Mouse (Mus musculus) lung, postnatal 25 days (tissue): Measurements from ENCODE around the gene Klhl28.

Experiments used
- DNase-seq: peaks from one replicate; pipeline ENCODE4 v3.0.0; 2022; ENCODE audit warnings: low spot score

The Klhl28 gene

DNA sequence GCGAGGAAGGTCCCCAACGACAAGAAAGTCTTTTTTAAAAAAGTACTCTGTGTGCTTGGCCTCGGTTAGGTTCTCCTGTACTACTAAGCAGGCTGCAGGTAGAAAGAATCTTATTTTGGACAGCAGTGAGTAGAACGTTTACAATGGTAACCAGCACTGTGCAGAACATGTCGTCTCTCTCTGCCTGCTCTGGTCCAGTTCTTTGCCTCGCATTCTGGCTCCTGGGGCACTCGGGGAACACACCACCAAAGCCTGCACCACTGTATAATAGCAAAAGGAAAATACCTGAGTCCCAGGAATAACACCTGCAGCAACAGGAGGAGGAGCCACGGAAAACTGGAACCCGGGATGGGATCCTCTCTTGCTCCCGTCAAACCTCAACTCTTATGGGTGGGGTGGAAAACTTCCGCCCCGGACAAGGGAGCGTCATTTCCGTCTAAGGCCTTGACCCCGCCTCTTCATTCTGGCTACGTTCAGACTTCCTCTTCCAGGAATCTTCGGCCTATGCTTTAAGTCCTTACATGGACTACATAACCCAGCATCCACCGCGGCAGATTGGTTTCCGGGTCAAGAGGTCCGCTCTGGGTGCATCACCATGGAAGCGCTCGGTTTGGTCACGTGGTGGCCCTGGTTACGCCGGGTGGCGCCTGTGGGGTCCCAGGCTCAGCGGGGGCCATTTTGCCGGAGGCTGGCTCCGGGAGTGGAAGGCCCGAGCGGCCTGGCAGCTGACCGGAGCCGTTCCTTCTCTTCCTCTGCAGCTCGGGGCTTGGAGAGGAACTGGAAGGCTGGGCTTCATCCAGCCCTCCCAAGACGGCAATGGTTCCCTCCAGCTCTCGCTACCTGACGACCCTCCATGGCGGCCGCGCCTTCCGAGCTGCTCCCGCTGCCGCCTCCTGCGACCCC is at the start of gene Klhl28, which contains the start of gene Togaram1:
Gene Klhl28 (minus strand): TSS at position 411 of the 903 bp plus-strand sequence.
Gene Togaram1 (plus strand): TSS at position 681 of the 903 bp plus-strand sequence.
- DNase-seq = peak; percentile 100

DNA sequence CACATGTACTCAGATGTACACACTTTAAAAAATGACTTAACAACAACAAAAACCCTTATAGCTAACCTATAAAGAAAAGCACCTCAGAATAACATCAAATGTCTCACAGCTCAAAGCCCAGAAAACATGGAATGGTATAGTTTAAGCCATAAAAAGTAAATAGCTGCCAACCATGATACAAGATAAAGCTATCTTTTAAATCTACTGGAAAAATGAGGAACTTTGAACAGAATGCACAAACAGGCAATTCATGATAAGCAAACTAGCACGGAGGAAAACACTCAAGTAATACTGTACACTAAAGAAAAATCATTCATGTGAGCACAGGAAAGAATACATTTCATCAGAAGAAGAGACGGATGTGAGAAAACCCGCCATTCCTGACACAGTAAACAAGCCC is 42.4 kb upstream of the Klhl28 start:
- DNase-seq = no peak

DNA sequence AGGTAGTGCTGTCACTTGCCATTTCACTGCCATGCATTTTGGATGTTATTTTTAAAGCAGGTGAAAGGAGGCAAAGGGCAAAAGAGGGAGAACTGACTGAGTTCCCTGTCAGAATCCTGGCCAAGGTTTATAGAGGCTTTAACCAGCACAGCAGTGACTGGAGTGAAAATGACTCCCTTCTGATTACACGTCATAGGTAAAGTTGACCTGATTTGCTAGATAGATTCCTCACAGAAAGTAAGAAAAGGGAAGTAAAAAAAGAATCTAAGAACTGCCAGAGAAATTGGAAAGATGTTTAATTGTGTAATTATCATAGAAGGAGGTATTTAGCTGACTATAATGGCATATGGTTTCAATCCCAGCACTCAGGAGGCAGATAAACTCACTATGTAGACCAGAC is 12.2 kb upstream of the Klhl28 start:
- no peak for DNase-seq

DNA sequence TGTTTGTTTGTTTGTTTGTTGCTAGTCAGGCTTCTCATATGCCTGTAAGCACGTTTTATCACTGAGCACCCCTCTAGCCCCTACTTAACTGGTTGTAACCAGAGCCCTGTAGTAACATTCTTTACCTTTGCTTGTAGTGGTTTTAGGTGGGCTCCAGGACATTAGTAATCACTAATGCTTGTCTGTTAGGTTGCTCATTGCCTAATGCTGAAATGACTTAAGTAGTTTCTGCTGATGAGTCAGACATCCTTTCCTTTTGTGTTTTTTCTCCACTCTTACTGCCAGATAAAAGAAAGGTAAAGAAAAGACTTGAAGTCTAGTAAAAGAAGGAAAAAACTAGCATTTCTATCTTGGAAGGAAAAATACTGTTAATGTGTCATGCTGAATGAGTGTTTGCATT is 10.9 kb upstream of the Klhl28 start:
- no peak for DNase-seq

DNA sequence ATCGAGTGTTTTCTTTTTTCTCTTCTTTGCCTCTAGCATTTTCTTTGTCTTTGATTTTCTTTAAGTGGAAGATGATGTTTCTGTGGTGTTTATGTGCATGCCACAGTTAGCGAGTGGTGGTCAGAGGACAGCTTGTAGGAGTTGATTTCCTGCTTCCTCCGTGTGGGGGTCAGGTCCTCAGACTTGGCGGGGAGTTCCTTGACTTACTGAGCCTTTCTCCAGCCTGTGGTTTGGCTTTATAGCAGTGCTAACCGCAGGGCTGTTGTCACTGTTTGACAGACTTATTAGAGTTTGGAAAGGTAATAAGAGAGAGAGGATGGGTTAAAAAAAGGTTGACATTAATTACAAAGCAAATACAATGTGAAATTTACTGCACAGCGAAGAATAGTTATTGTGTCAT is 10.2 kb upstream of the Klhl28 start:
- DNase-seq = no peak

DNA sequence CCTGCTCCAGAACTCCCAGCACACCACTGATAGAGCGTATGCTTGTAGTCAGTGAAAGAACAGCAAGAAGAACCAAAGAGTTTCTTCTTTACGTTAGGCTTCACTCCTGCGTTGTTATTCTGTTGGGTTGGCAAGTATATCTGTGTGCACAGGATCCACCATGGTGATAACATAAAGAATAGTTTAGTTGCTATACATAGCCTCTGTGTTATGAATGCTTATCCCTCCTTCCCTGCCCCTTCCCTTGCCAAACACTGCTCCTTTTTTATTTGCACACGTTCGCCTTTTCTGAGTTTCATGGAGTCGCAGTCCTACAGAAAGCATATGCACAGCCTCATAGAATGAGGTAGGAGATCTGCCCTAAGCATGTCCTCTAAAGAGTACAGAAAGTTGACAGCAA is 6.7 kb upstream of the Klhl28 start:
- DNase-seq = no peak

DNA sequence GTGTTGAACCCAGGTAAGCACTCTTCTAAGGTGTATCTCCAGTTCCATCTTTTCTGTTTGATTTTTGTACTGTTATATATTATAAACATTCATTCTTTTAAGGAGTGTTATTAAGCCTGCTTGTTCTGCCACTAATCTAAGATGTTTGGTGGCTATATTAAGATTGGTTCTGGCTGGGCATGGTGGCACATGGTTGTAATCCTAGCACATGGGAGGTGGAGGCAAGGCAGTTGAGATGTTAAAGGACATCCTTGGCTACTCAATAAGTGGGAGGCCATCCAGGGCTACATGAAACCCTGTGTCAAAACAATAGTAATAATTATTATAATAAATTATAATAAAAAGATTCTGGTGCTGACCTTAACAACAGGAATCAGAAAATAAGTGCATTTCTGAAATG is 6.1 kb upstream of the Klhl28 start:
- DNase-seq = no peak

DNA sequence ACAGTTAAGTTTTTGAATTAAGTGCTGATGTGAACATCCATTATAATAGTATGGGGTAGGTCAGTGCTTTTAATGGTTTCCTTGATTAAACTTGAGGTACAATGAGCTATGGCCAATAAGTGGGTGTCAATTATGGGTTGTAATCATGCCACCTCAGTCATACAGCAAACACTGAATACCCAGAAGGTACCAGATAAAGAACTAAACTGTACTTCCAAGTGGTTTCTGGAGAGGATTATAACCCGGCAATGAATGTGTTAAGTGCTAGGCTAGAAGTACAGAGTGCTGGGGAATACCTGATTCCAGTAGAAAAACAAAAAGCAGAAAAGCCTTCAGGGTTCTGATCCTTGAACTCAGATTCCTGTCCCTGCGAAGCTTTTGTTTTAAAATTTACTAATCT is 2.7 kb upstream of the Klhl28 start:
- no peak for DNase-seq

DNA sequence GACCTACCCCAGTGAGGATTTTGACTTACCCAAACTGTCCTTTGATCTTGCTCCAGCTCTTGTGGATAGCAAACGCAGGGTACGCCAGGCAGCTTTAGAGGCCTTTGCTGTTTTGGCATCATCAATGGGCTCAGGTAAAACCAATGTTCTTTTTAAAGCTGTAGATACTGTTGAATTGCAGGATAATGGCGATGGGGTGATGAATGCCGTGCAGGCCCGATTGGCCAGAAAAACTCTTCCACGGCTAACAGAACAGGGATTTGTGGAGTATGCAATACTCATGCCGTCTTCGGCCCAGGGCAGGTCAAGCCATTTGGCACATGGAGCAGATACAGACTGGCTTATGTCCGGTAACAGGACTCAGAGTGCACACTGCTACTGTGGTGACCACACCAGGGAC is 2.1 kb upstream of the Klhl28 start:
- no peak for DNase-seq

DNA sequence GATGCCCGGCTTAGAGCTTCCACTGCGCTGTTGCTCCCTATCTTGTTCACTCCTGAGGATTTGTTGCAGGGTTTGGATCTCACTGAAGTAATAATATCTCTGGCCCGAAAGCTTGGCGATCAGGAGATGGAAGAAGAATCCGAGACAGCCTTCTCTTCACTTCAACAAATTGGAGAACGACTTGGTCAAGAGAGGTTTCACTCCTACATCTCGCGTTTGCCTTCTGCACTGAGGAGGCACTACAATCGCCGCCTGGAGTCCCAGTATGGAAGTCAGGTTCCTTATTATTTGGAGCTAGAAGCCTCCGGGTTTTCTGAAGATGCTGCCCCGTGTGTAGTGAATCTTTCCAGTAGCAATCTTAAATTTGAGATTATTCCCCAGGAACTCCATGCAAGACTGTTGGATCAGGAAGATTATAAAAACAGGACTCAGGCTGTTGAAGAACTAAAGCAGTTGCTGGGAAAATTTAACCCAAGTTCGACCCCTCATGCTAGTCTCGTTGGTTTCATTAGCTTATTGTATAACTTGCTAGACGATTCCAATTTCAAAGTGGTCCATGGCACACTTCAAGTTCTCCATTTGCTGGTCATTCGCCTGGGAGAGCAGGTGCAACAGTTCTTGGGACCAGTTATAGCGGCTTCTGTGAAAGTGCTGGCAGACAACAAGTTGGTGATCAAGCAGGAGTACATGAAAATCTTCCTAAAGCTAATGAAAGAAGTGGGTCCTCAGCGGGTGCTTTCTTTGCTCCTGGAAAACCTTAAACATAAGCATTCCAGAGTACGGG is 1.5 kb upstream of the Klhl28 start:
- DNase-seq = no peak

DNA sequence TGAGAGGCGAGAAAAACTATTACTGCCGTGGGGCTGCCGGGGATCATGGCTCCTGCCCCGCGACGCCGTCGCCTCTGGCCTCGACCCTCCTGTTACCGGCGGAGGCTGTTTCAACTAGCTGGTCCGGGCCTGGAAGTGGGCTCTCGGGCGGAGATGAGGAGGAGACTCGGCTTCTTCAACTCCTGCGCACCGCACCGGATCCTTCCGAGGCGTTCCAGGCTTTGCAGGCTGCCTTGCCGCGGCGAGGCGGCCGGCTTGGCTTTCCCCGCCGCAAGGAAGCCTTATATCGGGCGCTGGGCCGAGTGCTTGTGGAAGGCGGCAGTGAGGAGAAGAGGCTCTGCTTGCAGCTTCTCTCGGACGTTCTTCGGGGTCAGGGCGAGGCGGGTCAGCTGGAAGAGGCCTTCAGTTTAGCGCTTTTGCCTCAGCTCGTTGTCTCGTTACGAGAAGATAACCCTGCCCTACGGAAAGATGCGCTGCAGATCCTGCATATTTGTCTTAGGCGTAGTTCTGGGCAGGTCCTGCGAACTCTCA is 832 bp upstream of the Klhl28 start:
- peak; percentile 28 for DNase-seq

DNA sequence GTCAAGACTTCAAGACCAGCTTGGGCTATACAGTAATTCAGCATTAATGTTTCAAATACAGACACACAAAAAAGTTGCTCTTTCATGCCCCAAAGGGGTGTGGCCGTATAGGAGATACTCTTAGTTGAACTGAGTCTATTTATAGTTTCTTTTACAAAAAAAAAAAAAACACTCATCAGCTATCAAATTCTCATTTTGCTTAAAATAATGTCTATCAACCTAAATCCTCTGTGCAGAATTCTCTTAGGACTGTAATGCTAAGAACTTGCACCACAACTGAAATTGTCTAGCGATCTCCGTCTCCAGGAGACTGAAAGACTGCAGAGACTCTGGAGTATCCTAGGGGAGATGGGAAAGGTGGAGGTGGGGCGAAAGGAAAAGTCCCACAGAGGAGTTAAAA is 774 bp downstream of the Klhl28 start:
- no peak for DNase-seq

DNA sequence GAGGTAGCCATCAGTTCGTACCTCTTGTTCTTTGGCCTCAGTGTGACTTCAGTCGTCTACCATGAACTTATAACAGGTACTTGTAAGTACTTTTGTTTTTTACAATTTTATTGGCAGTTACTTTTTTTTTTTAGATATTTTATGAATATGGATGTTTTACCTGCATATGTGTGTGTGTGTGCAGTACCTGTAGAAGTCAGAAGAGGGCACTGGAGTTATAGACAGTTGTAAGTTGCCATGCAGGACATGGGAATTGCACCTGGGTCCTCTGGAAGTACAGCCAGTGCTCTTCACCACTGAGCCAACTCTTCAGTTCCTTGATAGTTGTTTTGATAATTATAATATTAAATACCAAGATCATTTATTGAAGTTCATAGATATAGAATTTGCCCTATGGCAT is 27.8 kb downstream of the Klhl28 start:
- no peak for DNase-seq

DNA sequence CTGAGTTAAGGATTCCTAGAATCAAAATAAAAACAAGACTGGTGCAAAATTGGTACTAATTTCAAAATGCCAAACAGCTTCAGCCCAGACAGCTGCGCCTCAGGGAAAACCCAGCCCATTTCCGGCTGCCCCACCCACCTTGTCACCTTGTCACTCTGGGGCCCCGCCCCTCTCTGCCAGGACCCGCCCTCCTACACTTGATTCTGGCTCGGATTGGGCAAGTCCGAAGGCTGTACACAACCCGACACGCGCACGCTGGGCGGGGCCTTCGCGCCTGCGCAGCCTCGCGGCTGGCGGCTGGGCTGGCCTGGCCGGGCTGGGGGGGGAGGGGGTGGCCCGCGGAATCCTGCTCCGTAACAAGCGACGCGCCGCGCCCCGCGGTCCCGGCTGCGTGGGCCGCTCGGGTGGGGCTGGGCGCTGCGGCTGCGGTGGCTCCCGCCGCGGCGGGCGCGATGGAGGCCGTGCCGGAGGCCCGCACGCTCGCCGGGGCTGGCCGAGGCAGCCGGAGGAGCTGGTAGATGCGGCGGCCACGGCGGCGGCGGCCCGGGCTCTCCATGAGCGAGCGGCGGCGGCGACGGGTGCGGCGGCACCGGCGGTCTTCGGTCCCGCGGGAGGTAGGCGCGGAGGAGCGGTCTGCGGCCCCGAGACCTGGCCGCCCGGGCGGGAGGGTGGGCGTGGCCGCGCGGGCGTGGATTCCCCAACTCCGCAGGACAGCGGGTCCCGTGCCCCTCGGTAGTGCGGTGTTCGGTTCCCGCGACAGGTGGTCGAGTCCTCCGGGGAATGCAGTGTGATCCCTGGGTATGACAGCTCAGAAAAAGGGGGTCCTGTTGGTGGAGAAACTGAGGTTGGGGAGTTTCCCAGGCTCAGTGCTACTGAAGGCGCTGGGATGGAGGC is 47.5 kb downstream of the Klhl28 start, which contains the start of gene Gm527:
Gene Gm527 (plus strand): TSS at position 329 of the 894 bp plus-strand sequence.
- DNase-seq = peak; percentile 96

DNA sequence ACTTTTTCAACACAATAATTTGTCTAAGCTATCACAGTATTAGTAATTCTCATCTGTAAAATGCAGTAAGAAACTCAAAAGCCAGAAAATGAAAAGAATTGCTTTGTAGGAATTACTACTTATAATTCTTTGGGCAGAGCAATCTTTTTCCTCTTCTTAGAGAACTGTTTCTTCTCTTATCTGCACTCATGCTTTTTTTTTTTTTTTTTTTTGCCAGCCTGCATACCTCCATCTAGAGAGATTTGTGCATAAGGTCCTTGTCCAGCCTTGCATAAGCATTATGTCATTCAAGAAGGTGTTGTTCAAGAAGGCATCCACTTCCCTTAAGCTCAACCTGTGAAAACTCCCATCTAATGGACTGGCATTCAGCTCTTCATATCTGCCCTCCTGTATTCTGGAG is 48.6 kb downstream of the Klhl28 start:
- no peak for DNase-seq

DNA sequence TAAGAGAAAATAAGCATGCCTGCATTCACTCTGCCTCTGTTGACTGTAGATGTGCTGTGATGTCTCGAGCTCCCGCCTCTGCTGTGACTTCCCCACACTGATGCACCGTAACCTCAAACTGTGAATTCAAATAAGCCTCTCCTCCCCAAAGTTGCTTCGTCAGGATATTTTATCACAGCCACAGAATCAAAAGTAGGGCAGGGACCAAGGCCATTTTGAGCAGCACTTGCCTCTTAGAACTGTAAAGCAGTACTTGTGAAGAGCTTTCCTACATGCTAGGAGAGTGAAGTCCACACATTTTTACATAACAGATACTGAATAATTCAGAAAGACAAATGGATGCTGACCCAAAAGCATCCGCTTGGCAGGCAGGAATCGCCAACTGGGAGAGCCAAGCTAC is 52.3 kb downstream of the Klhl28 start:
- DNase-seq = no peak

DNA sequence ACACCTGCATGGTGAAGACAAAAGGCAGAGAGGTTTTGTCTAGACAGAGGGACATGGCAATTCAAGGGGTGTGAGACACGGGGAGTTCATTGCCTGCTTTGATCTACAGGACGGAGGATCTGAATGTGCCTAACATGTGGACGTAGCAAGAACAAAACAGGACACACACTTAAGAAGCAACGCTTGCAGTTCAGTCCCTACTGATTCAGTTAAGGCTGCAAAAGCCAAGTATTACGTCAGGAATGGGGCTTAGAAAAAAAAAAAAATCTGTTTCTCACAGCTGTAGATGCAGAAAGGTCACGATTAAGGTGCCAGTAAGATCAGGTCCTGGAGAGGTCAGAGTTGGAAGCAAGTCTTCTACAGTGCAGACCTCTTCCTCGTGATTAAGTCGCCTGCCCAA is 62.1 kb downstream of the Klhl28 start:
- peak; percentile 4 for DNase-seq

DNA sequence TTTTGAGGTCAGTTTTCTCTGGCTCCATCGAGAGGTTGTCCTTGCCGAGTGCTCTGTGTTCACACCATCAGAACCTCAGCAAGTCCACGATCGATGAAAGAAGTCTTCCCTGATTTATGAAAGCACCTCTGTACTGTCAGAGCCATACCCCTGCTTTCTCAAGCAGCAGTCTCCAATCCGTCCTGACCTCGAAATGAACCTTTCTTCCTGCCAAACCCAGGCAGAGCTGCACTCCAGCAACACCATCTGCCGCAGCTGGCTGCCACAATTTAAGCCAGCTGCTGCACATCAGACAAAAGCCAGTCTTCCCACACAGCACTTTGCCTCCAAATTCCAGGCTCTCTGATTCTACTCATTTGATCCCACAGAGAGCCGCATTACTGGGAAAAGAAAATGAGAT is 62.8 kb downstream of the Klhl28 start:
- peak; percentile 32 for DNase-seq

DNA sequence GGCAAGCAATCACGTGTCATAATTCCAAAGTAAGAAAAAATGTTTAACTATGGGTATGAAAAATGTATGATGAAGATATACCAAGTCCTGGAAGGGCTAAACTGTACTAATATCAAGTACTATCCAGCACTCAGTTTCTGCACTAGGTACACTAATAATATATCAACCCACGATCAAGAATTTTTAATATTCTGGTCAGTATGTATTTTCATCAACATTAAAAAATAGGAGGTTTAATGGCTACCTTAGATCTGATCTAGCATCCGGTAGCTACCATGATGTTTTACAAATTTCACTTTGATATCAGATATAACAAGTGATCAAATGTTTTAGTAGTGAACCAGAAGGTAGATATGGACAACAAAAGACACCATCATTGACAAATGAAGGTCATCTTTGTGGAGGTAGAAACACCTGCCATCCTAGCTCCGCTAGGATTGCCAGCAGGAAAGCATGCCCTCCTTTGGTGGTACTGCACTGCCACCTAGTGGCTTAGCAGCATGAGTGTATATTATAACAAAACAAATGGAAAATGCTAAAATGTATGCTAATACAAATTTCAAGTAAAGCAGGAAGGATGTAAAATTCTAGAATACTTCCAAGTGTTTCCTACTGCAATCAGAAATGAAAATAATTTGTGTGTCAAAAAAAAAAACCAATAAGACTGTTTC is 68.1 kb downstream of the Klhl28 start:
- DNase-seq = peak; percentile 26
